Mouse (Mus musculus) kidney, adult 8-10 months (tissue): ENCODE results near the gene Fstl5.

Experiments used
- DNase-seq, 2 experiments: peaks; one replicate each; pipeline ENCODE4 v3.0.0; 2022

The Fstl5 gene

GRCm38 (mm10) chr3:76508811-76509210 is 434.7 kb downstream of the Fstl5 start:
- DNase-seq = no peak

- DNase-seq = no peak
These were observed 493.3 kb downstream of the Fstl5 start for GRCm38 (mm10) chr3:76567346-76567745.

DNA sequence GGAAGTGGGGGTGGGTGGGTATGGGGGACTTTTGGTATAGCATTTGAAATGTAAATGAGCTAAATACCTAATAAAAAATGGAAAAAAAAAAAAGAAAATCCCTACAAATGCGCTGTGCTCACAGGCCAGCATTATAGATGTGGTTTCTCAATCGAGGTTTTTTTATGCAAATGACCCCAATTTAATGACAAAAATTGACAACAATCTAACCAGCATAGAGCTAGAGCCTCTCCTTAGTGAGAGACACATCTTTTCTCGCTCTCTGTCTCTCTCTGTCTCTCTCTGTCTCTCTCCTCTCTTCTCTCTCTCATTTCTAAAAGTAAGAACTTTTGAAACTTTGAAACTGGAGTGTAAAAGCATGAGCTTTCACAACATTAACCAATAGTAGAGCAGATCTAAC is 498.4 kb downstream of the Fstl5 start:
- no peak for DNase-seq

GRCm38 (mm10) chr3:76572920-76573541 is 499.0 kb downstream of the Fstl5 start:
- no peak for DNase-seq

GRCm38 (mm10) chr3:76593148-76593547 is 519.1 kb downstream of the Fstl5 start:
- no peak for DNase-seq

DNA sequence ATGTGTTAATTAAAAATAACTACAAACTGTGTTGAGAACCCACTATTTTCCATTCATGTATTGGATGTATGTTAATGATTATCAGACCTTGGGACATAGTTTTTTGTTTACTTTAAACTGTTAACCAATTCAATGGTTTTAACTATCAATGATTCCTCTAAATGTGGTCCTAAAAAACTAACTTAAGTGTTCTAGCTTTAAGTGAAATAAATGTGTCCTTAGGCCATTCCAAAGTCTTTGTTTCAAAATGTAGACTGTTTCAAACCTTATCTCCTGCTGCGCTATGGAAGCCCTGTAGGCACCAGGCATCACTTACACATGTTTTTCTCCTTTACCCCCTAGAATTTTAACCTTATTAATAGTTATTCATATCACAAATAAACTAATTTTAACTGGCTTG is 546.0 kb downstream of the Fstl5 start:
- DNase-seq = no peak

DNA sequence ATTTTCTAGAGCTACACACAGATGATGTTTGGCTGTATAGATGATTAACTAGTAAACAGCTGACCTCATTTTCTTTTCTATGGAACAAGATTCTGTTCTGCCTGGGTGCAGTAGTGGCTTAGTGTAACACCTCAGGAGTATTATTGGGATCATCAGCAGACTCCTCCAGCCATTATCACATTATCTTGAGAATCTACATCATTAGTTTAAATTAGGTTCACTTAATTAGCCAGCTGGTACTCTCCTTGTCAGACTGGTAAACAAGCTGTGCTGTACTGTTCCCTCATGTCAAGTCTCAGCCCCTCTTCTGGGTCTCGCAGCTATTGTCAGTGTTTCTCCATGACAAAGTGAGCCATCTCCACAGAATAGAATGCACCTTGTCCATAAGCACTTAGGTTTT is 580.2 kb downstream of the Fstl5 start:
- no peak for DNase-seq

DNA sequence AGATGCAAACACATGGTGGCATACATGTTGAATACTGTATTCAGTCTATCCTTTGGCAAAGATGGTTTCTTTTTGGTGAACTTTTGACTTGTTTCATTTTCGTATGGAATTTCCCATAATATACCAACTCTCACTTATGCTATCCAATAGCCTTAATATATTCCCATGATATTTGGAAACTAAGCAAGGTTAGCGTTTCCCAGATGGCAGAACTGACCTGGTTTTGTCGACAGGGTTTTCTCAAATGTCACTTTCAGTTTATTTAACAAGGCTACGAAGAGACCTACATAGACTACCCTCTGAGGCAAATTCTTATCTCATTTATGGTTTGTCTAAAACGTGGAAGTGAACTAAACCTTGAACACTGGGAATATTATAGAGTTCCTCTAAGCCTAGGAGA is 596.8 kb downstream of the Fstl5 start:
- no peak for DNase-seq

DNA sequence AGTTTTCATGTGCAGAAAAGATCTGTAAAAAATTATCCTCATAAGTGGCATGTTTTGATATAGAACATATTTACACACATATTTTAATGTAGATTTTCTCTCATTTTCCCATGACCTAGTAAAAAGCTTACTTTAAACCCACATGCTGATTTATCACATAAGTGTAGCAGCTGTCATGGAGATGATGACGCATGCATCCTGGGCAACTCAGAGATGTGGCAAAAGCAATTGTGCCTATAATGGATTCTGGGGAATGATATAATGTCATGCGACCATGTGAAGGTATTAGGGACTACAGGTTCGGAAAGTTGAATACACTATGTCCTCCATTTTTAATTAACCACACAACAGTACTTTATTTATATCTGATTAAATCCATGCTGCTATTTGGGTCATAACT is 601.9 kb downstream of the Fstl5 start:
- no peak for DNase-seq

DNA sequence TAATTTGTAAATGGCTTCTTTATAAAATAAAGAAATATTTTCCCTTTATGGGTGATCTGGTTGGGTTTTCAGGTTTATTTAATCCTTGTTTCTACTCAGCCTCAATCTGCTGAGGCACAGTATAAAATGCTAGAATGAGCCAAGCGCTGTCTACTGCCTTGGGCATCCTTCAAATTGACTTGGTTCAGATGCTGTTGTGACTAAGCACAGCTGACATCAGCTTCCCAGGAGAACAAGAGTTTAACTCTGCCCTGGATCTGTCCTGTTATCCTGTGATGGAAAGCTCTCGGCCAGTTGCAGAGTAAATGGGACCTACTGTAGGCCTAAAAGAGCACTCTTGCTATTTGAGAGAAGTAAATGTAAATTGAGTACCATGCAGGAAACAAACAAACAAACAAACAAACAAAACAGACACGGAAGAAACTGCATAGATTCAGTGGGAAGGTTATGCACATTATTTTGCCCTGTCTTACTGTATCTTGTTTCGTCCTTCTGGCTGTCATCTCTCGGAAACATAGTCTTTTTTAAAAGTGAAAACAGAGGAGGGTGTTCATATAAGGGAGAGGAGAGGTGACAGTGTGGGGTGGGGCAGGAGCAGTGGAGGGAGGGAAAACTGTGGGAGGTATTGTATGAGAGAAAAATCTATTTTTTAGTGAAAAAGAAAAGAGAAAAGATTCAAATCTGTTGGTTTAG is 605.9 kb downstream of the Fstl5 start:
- DNase-seq = no peak

DNA sequence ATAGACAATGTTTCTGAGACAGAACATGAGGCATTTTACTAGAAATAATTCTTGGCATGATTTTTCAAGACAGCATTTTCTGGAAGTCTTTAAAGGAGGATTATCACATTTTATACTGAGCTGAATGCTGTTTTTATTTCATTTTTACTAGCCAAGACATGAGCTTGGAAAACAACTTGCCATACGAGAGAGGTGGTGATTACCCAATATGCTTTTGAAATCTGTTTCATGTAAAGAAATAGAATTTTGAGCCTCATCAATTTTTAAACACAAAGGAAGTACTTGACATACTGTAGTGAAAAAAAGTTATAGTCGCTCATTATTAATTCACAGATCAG is 606.4 kb downstream of the Fstl5 start:
- DNase-seq = no peak

DNA sequence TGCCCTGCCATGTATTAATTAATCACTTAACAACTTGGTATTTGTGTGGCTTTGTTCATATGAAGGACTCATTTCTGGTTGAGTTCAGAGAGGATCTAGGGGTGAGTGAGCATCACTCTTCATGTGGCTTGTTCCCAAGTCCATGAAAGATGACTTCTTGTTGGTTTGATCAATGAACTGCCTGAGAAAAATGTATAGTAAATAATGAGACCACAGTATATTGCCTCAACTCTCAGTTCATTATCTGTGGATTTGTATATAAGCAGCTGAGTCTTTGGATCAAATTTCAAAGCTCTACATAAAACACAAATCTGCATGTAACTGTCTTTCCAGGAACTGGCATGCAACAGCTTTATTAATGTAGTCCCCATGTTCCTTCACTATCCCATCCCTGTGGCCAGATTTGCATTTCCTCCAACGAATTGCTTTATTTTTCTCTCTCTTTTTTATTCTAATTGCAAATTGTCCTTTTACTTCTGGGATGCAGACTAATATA is 623.1 kb downstream of the Fstl5 start:
- no peak for DNase-seq

GRCm38 (mm10) chr3:76739221-76739620 is 665.2 kb downstream of the Fstl5 start:
- no peak for DNase-seq
